Mouse (Mus musculus) liver, postnatal 0 days (tissue): ENCODE results near the gene Bcl2l13. TPM values are rescaled to one million over a fixed set of nuclear protein-coding genes. Genes with fewer than 3 reads are reported as not detected.
A peak's percentile ranks its signal among the peaks of the same experiment; 100 is the strongest.

Experiments
- ATAC-seq: fragments of 200-750 bp; cut with Nextera tagmentation; 2 replicates; pipeline ENCODE4 v1.8.0; 2017; ENCODE audit warnings: mild to moderate bottlenecking, moderate library complexity
- DNase-seq: peaks from one replicate; pipeline ENCODE4 v3.0.0-alpha.2; 2016
- H3K27ac ChIP-seq: fragments of 300-500 bp; sonication (generic); 2 replicates; pipeline ENCODE4 v1.5.1; 2014; ENCODE audit warnings: antibody characterized with exemption, moderate library complexity, mild to moderate bottlenecking, low read depth
- H3K27me3 ChIP-seq: fragments of 300-500 bp; sonication (generic); 2 replicates; pipeline ENCODE4 v1.6.1; 2014; ENCODE audit warnings: low read length, control low read depth, mixed read lengths; ENCODE audit not compliant: insufficient read depth
- H3K36me3 ChIP-seq: fragments of 300-500 bp; sonication (generic); replicated peaks from 2 replicates; pipeline ENCODE4 v1.6.1; 2014; ENCODE audit warnings: mild to moderate bottlenecking, control low read depth, low read length, moderate library complexity, mixed read lengths; ENCODE audit not compliant: insufficient read depth
- H3K4me1 ChIP-seq: fragments of 300-500 bp; sonication (generic); 2 replicates; pipeline ENCODE4 v1.6.1; 2014; ENCODE audit warnings: antibody characterized with exemption, mild to moderate bottlenecking, control low read depth; ENCODE audit not compliant: insufficient read depth
- H3K4me2 ChIP-seq: fragments of 300-500 bp; sonication (generic); 2 replicates; pipeline ENCODE4 v1.6.1; 2014; ENCODE audit warnings: low read depth, mild to moderate bottlenecking, low read length, moderate library complexity, mixed read lengths
- H3K4me3 ChIP-seq: fragments of 300-500 bp; sonication (generic); 2 replicates; pipeline ENCODE4 v1.5.1; 2014; ENCODE audit warnings: low read depth, low read length
- H3K9ac ChIP-seq: fragments of 300-500 bp; sonication (generic); replicated peaks from 2 replicates; pipeline ENCODE4 v1.6.1; 2014; ENCODE audit warnings: mild to moderate bottlenecking, moderate library complexity
- H3K9me3 ChIP-seq: fragments of 300-500 bp; sonication (generic); 2 replicates; pipeline ENCODE4 v1.6.1; 2016; ENCODE audit warnings: mild to moderate bottlenecking, control low read depth, low read length, mixed read lengths
- CTCF ChIP-seq: sonication (generic); IDR thresholded peaks from 2 replicates; pipeline ENCODE4 v1.5.1; 2016; ENCODE audit warnings: antibody characterized with exemption, low read depth
- EP300 ChIP-seq: IDR thresholded peaks from 2 replicates; pipeline ENCODE4 v1.6.1; 2016; ENCODE audit warnings: antibody characterized with exemption, low read depth, mild to moderate bottlenecking
- WGBS: fragments of 180-500 bp; shearing (Covaris S2); extraction: QIAGEN DNeasy Blood & Tissue Kit; methylation state at CpG from one replicate; pipeline ENCODE4 v1.1.7; 2014; ENCODE audit not compliant: insufficient replicate concordance; 5-methylcytosine and 5-hydroxymethylcytosine counted together
- polyA plus RNA-seq: library from polyadenylated mRNA; unstranded; fragments of >200 nt; fragmentation: Nextera tagmentation; extraction: Ambion mirVana; gene quantifications from 2 replicates; pipeline ENCODE4 v1.2.1, GENCODE M21; 2015

The Bcl2l13 gene
- 18.4 and 20.4 TPM in 2 replicates for polyA plus RNA-seq

DNA sequence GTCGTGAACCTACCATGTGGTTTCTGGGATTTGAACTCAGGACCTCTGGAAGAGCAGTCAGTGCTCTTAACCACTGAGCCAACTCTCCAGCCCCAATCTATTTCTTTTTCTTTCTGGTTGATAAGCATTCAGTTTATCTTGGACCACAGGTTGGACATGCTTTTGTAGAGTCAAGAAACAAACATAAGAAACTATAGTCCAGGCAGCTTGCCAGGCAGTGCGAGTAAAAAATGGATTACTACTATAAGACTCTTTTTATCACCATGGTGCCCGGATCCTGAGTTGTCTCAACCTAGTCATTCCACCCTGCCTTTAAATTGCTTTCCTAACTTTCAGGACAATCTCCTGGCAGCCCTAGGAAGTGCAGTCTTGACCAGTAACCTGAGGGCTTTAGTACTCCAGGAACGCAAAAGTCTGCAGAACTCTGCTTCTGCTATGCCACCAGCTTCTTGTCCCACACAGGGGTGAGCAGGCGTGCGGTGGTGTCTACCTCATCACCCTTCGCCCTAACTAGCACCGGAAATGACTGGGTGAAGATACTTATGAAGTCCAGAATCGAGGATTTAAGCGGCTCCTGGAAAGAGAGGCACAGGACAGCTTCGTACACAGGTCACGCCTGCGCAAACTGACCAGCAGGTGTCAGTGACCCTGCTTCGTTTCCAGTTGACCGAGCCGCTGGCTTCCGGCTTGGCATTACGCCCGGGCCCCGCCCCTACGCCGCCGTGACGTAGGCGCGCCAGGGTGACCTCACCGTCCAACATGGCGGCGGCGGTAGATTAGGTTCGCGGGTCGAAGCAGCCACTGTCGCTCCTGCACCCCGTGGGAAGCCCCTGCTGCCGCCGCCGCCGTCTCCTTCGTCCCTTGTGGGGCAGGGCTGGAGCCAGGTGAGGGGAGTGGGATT, at the start of gene Bcl2l13:
TSS of gene Bcl2l13 (plus strand) at position 739 of the 901 bp plus-strand sequence.
- 1% methylated on average over 40 of the region's 40 CpGs for WGBS
- Histone ChIP-seq H3K4me2 (peak within 1 kb of the TSS; percentile 82), H3K4me3 (peak within 1 kb of the TSS; percentile 99), H3K36me3 (peaks cover 6% of the 10 kb centered on the region; the same call in 1 of the 2 replicates), H3K4me1 (peaks cover 49% of the 10 kb centered on the region), H3K9me3 (no peaks in the 10 kb centered on the region), H3K27ac (peak within 1 kb of the TSS; percentile 99), H3K27me3 (no peaks in the 10 kb centered on the region), H3K9ac (peak within 1 kb of the TSS; percentile 100)
- peak; percentile 78 for TF ChIP-seq CTCF
- no peak; the same call in 1 of the 2 replicates for TF ChIP-seq EP300
- peak; percentile 87 for ATAC-seq
- peak; percentile 98 for DNase-seq

DNA sequence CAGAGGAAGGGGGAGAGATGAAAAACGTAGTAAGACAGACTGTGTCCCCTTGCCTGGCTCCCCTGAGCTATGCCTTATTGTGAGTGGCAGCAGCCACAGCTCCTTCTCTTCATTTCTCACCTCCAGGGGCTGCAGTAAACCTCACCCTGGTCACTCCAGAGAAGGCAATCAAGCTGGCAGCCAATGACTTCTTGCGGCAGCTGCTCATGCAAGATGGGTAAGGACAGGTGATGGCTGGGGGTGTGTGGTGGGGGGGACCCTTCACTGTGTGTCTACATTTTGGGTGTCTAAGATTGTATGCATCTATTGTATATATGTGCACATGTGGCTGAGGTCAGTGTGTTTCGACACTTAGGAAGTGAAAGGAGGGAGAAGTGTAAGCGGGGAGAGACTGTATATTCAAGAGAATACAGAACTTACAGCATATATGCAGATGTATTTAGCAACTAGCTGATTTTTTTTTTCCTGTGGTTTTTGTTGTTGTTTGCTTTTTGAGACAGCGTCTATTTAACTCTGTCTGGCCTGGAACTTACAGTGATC, 47.9 kb upstream of the Bcl2l13 start:
- no peak for TF ChIP-seq EP300
- TF ChIP-seq CTCF, result no peak
- Histone ChIP-seq H3K9ac (no peak overlapping the region), H3K27me3 (no peaks in the 10 kb centered on the region), H3K36me3 (peaks cover 24% of the 10 kb centered on the region), H3K9me3 (no peaks in the 10 kb centered on the region), H3K4me1 (peaks cover 2% of the 10 kb centered on the region), H3K4me2 (no peak overlapping the region), H3K4me3 (no peak overlapping the region), H3K27ac (no peak overlapping the region)
- WGBS, result 76% methylated on average over 5 of the region's 5 CpGs
- DNase-seq (no peak), ATAC-seq (no peak)

DNA sequence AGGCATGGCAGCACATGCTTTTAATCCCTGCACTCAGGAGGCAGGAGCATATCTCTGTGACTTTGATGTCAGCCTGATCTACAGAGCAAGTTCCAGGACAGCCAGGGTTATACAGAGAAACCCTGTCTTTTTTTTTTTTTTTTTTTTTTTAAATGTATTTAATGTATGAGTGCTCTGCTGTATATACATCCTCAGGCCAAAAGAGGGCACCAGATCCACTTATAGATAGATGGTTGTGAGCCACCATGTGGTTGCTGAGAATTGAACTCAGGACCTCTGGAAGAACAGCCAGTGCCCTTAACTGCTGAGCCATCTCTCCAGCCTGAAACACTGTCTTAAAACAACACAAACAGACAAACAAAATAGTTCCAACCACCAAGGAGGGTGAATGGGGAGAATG, 47.1 kb upstream of the Bcl2l13 start:
- H3K4me2 ChIP-seq, result no peak overlapping the region
- no peak for DNase-seq
- TF ChIP-seq CTCF, result peak; percentile 59
- TF ChIP-seq EP300, result no peak
- ATAC-seq, result no peak
- H3K27me3 ChIP-seq, result no peaks in the 10 kb centered on the region
- H3K27ac ChIP-seq, result no peak overlapping the region
- H3K9ac ChIP-seq, result no peak overlapping the region
- no peak overlapping the region for H3K4me3 ChIP-seq
- H3K9me3 ChIP-seq, result no peaks in the 10 kb centered on the region
- peaks cover 2% of the 10 kb centered on the region for H3K4me1 ChIP-seq
- H3K36me3 ChIP-seq, result peaks cover 31% of the 10 kb centered on the region

DNA sequence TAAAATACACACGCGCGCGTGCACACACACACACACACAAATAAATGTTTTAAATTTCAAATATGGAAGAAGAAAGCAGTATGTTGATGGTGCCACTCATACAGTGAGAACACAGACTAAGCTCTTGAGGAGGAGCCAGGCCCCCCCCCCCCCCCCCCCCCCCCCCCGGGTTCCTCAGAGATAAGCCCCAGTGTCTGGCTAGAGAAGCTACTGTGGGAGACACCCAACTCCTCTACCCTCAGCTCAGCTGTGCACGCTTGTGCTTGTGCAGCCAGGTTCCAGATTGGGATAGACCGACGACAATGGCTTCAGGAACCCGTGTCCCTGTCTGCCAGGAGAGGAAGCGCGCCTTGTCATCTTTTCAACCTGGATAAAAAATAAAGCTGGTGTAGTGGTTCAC, 45.9 kb upstream of the Bcl2l13 start:
- H3K36me3 ChIP-seq, result peaks cover 43% of the 10 kb centered on the region
- ATAC-seq (peak; percentile 47), DNase-seq (peak; percentile 60)
- no peak overlapping the region for H3K4me2 ChIP-seq
- TF ChIP-seq EP300 (no peak), CTCF (no peak)
- H3K27ac ChIP-seq, result no peak overlapping the region
- H3K9me3 ChIP-seq, result no peaks in the 10 kb centered on the region
- H3K9ac ChIP-seq, result no peak overlapping the region
- WGBS, result 62% methylated on average over 11 of the region's 11 CpGs
- no peaks in the 10 kb centered on the region for H3K27me3 ChIP-seq
- no peak overlapping the region for H3K4me3 ChIP-seq
- peaks cover 2% of the 10 kb centered on the region for H3K4me1 ChIP-seq

DNA sequence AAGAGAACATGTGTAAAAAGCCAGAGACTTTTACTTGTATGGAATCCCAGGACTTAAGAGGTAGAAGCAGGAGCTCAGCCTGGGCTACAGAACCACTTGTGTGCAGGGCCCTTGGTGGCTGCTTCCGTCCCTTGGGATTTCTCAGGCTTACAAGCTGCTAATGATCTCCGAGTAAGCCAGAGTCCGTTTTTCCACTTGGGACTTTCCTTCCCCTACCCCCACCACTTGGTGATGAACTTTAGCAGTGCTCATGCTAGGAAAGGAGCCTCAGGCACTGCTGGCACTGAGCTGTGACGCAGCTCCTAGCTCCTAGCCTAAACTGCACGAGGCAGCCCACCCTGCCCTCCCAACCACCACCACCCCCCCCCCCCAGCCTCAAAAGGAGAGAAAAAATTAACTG, 45.3 kb upstream of the Bcl2l13 start:
- Histone ChIP-seq H3K4me1 (peaks cover 2% of the 10 kb centered on the region), H3K27me3 (no peaks in the 10 kb centered on the region), H3K27ac (no peak overlapping the region), H3K9ac (no peak overlapping the region), H3K4me2 (no peak overlapping the region), H3K36me3 (peaks cover 49% of the 10 kb centered on the region), H3K9me3 (no peaks in the 10 kb centered on the region), H3K4me3 (no peak overlapping the region)
- DNase-seq (no peak), ATAC-seq (no peak)
- WGBS, result 83% methylated on average over 5 of the region's 5 CpGs
- TF ChIP-seq CTCF (no peak), EP300 (no peak)

DNA sequence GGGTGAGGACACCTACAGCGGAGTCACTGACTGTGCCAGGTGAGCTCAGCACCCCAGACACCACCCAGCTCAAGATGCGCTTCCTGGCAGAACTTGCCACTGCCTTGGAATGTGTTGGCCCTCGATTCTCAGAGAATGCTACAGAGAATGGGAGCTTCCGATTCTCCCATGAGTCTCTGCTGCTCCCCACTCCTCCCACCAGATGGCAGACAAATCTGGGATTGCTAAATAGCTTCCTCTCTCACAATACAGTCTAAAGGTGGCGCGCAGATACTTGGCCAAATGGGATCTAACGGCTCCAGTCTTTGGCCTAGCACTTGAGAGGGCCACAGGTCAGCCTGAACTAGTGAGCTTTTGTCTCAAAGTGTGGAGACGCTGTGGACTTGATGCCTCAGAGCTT, 43.1 kb upstream of the Bcl2l13 start:
- Histone ChIP-seq H3K9me3 (no peaks in the 10 kb centered on the region), H3K4me2 (no peak overlapping the region), H3K4me3 (no peak overlapping the region), H3K9ac (no peak overlapping the region), H3K27ac (no peak overlapping the region), H3K36me3 (peaks cover 71% of the 10 kb centered on the region), H3K4me1 (peaks cover 2% of the 10 kb centered on the region), H3K27me3 (no peaks in the 10 kb centered on the region)
- TF ChIP-seq EP300 (no peak), CTCF (peak; percentile 43)
- 88% methylated on average over 8 of the region's 8 CpGs for WGBS
- ATAC-seq, result no peak
- DNase-seq, result no peak
